Mouse (Mus musculus): Measurements from ENCODE around the gene Ube2k.

DNA sequence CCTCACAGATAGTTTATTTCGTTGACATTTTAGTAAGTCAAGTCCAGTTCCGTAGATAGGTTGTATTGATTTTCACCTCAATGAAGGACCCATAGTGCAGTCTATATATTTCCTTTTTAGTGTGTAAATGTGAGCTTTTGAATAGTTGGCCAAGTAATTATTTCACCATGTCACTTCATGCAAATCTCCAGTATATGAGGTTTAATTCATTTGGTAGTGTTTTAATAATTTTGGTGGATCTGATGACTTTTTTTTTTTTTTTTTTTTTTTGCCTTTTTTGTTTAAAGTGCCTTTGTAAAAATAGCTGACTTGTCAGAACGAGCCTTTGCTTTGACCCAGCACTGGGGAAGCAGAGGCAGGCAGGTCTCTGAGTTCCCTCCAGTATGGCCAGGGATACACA lies 2.8 kb downstream of the Ube2k start:
- TF ChIP-seq CTCF (IDR thresholded peaks at IDR 0.05; ENCODE audit: control insufficient read depth, insufficient read depth, insufficient replicate concordance, low read depth, low read length): no peak
- TF ChIP-seq POLR2A (IDR thresholded peaks at IDR 0.05; ENCODE audit: control insufficient read depth, low read depth, low read length): no peak
